Mouse (Mus musculus) 3T3-L1 (cell line): ENCODE measurements around the gene Aqp3.

Experiments
- DNase-seq: peaks from one replicate; pipeline ENCODE4 v3.0.0-alpha.2; 2015; ENCODE audit warnings: low read depth, low spot score

Gene Aqp3

DNA sequence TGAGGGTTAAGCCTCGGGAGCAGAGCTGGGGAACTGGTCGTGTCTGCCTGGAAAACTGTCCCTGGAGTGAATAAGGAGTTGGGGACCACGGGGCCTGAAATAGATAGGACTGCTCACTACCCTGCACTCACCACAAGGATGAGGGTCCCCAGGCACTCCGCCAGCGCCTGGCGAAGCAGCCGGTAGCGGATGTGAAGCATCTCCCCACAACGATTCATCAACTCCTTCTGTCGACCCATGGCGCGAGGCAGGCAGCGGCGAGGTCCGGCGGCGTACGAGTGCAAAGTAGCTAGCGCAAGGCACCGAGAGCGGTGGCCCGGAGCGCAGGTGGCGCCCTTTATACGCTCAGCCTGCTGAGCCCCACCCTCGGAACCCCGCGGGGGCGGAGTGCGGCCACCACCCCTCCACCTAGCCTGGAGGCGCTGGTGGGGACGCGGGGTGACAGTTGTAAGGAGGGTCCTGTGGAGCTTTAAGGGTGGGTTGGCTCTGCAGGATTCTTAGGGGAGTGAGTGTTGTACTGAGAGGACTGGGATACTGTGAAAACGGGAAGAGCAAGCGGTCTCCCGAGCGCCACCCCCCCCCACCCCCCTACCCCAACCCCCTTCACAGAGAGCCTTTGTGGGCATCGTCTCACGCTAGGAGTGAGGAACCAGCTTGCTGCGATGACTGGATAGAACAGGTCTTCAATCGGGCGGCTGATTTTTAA lies at the start of gene Aqp3:
Aqp3 (minus strand) TSS at position 313 of the 706 bp plus-strand sequence.
- no peak for DNase-seq

DNA sequence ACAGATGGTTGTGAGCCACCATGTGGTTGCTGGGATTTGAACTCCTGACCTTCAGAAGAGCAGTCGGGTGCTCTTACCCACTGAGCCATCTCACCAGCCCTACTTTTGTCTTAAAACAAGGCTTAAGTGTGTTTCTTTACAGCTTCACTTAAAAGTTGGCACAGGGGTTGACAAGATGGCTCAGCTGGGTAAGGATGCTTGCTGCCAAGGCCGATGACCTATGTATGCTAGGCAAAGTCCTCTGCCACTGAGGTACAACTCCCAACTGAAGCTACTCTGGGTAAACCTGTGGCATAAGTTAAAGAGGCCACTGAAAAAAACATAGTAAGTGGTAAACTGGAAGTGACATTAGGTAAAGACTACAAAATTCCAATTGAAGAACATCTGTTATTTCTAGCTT lies 44.6 kb upstream of the Aqp3 start:
- DNase-seq: no peak

DNA sequence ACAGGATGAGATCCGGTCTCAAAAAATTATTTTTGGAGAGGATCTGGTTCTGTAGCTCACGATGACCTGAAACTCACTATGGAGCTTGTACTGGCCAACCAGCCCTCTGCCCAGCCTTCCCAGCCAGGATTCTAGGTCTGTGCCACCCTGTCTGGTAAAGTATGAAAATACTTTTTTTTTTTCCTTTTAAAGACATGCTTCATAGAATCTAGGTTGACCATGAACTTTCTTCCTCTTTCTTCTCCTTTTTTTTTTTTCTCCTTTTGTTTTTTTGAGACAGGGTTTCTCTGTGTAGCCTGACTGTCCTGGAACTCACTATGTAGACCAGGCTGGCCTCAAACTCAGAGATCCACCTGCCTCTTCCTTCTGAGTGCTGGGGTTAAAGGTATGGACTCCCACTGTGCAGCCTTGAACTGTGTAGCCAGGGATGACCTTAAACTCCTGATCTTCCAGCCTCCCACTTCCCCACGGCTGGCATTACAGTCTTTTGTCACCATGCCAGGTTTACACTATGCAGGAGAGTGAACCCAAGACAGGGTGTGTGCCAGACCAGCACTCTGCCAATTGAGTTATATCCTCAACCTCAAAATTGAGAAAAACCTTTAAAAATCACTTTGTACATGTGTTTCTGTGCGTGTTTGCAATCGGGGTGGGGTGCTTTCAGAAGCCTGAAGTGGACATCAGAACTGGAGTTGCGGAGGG lies 42.3 kb upstream of the Aqp3 start:
- no peak for DNase-seq

DNA sequence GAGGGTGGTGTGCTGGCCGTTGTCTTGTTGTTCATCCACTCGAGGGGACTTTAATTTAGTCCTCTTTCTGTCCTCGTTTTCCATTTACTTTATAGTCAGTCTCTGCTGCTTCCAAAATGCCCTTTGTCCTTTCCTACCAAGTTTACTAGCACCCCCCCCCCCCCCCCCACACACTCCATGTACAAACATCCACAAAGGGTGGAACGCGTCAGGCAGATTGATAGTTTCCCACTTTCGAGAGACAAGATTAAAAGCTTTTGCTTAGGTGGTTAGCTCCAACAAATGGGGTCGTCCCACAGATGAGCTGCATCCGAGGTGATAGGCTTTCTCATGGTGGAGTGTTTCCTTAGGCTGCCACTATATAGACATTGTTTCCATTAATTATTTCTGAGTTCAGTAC lies 38.8 kb upstream of the Aqp3 start:
- peak; percentile 21 for DNase-seq

DNA sequence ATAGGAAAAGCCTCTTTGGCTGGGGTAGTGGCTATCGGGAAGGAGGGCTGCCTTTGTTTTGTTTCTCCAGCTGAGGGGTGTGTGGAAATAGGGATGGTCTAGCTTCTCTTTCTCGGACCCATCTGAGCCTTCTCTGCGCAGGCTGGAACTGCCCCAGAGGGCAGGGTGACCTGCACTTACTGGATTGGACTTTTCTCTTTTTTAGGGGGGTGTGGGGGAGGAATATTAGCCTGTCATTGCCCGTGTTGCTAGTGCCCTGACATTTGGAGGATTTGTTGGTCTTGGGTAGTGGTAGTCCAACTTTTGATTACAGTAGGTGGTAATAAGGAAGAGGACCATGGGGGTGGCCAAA lies 38.4 kb upstream of the Aqp3 start:
- DNase-seq: peak; percentile 52

DNA sequence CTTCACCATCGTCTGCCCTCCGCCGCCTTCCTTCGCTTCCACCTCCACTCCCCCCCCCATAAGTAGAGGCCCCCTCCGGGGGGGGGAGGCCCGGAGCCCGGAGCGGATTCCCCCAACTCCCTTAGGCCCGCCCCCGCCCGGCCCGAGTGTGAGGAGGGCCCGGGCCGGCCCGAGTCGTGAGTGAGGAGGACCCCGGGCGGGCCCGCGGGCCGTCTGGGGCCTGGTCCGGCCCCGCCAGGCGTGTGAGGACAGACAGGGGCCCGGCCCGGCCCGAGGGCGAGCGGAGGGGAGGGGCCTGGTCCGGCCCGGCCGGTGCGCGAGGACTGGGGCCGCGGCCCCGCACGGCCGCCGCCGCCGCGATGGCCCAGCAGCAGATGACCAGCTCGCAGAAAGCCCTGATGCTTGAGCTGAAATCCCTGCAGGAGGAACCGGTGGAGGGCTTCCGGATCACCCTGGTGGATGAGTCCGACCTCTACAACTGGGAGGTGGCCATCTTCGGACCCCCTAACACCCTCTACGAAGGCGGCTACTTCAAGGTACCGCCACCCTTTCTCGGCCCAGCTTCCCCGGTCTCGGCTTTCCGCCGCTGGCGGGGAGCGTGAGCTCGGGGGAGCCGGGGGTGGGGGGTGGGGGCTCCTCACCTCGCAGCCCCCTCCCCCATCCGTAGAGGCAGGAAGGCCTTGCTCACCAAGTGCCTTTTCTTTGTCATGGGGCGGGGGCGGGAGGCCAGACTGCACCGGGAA lies 37.9 kb upstream of the Aqp3 start, which contains the start of gene Ube2r2:
Ube2r2 (plus strand) TSS at position 33 of the 743 bp plus-strand sequence.
- DNase-seq: peak; percentile 70

DNA sequence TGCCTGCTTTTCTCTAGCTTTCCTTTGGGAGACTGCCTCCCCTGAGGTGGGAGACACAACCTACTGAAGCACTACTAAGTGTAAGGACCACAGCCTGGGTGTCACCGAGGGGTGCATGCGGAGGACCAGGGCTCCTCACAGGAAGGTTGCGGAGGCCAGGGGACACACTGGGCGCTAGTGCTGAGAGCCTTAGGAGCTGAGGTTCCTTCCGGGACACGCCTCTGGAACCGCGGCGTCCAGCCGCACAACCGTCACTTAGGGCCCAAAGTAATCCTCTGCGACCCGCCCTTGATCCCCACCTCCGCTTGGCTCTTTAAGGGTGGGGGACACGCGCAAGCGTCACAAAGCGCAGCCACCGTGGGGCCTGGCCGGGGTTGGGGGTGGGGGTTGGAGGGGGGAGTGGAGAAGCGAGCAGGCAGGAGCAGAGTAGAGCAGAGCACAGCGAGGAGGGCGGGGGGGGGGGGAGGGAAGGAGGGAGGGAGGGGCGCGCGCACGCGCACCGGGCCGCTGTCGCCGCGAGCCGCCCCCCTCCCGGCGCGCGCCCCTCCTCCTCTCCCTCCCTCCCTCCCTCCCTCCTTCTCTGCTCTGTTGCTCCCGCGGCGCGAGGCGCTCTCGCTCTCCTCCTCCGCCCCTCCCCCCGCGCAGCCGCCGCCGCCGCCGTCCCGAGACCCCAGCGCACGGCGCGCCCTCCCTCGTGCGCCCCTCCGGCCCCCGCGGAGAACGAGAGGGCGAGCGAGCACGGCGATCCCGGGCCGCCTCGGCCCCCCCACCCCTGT lies 37.1 kb upstream of the Aqp3 start:
- peak; percentile 64 for DNase-seq

DNA sequence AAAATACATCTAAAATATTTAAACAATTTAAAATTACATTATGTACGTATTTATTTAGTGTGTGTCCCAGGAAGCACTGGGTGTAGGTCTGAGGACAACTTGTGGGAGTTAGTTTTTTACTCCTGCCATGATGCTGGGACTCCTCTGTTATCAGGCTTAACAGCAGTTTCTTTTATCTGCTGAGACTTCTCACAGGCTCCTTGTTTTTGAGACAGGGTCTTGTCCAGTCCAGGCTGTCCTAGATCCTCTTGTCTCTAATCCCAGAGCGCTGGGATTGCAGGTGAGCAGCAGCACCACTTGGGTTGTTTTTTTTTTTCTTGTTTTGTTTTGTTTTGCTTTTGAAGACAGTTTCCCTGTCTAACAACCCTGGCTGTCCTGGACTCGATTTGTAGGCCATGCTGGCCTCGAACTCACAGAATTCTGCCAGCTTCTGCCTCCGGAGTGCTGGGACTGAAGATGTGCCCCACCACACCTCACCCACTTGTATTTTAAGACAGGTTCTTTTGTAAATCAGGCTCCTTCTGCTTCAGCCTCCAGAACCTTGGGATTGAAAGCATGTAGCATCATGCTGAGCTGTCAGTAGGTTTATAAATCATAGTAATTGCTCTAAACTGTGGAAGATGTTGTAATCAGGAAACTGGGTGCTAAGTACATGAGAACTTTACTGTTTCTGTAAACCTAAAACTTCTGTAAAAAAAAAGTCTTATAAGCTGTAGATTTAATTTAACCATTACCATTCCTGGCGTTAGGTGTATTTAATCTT lies 35.7 kb upstream of the Aqp3 start:
- peak; percentile 53 for DNase-seq

DNA sequence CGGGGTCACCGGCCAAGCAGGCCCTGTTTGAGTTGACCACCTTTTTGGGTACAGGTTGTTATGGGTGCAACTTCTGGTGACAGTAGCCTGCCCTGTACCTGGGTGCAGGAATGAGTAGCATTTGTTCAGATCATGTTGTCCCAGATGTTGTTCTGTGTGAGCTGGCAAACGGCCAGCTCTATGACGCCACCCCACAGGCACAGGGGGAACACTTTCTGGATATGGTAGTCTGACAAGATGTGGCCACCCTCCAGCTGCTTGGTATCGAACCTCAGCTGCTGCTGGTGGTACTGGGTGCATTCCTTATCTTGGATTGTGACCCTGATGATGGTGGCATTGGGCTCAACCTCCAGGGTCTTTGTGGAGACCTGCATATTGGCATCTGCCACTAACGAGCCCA lies 34.5 kb upstream of the Aqp3 start:
- no peak for DNase-seq

DNA sequence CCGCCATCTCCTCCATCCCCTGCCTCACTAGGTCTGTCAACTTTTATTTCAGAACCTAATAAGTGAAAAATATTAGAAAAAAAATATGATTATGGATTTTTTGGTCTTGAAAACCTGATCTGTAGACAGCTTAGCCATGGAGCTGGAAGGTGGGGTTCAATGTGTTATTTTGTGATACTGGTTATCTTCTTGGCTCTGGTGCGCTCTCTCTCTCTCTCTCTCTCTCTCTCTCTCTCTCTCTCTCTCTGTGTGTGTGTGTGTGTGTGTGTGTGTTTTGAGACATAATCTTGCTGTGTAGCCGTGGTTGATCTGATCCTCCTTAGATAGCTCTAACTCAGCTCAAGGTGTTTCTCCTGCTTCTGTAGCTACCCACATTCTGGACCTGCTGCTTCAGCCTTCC lies 31.9 kb upstream of the Aqp3 start:
- DNase-seq: no peak

DNA sequence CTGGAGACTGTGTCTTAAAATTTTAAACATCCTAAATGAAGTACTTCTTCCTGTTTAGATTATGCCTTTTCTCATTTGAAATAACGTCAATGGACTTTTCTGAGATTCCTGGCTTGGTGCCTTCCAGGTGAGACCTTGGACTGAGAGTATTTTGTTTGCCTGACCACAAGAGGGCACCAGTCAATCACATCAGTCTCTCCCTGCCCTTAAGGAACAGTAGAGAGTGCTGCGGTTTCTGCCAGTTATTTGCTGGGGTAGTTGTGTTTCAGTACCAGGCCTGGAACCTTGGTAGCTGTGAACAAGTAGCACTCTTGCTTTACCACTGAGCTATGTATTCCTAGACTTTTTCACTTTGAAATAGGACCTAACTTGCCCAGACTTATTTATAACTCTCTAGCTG lies 31.4 kb upstream of the Aqp3 start:
- peak; percentile 77 for DNase-seq

DNA sequence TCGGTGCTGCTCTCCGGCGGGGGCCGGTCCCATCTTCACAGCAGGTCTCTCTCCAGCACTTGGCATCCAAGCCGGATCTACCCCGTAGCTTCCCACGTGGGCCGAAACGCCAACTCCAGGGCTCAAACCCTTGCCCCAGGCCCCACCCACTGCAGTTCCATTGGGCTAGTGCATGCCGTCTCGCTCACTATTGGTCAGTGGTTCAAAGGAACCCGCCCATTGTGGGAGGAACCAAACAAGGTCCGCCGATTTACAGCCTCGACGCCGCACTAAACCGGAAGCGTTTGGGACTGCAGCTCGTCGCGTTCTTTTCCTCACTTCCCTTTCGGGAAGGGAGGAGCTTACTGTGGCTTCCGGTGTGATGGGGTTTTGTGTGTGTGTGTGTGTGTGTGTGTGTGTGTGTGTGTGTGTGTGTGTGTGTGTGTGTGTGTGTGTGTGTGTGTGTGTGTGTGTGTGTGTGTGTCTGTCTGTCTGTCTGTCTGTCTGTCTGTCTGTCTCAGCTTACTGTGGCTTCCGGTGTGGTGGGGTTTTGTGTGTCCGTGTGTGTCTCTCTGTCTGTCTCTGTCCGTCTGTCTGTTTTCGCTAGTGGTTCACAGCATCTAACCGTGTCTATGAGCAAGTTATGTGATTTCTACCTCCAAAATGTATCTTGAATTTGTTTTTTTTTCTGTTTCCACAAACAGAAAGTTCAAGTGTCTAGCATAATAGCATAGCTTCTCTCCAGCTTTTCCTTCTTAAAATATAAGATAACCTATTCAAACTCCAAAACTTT lies 26.4 kb upstream of the Aqp3 start, which contains the start of gene Nol6:
Nol6 (minus strand) TSS at position 276 of the 772 bp plus-strand sequence.
- DNase-seq: peak; percentile 100

DNA sequence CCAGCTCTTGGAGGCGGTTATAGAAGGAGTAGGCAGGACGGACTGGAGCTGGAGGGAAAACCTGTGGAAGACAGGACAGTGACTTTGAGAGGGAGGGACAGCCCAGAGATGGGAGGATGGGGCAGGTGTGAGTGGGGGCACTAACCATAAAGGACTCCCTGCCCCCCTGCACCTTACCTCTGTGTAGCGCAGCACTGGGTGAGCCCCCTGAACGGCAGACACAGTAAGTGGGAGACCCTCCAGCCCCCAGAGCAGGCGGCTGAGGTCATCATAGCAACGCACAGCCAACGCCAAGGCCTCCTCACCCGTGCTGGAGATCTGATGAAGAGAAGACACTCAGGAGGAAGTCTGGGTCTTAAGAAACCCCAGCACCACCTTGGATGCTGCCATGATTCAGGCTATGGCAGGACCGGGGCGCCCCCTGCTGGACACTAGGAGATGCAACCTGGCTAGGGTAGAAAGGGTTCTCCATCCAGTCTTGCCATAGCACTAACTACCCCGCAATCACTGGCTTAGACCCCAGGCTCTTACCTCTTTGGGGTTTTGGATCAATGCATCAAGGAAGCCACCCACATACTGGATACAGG lies 20.8 kb upstream of the Aqp3 start:
- peak; percentile 83 for DNase-seq

DNA sequence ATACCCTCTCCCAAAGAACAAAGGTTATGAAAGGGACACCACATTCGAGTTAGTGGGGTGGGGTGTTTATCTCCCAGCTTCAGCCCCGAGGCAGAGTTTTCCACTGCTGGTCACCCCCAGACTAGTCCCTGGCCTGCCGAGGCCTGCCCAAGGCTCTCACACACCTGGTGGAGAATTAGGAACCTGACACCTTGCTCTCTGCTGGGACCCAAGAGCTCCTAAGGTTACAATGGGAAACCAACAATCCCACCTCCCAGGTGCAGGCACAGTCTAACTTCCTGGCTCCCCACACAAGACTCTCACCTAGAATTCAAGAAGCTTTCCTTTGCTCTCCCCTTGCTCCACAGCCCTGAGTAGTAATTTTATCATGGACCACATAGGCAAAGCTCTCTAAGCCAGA lies 18.8 kb upstream of the Aqp3 start:
- no peak for DNase-seq

DNA sequence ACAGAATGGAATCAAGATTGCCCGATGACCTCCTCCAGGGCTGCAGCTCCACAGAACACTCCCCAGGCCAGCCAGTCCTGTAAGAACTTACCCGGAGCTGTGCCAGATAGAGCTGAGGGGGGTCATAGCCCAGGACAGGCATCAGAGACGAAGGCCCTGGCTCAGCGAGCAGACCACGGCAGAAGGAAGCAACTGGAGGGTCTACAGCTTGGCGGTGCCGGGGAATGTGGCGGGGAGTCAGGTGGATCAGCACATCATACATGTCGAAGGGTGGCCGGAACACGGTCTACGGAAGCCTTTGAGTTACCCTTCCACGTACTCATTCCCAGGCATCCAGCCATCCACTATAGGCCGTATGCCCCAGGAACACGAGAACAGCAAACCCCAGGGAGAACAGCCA lies 17.8 kb upstream of the Aqp3 start:
- DNase-seq: no peak

DNA sequence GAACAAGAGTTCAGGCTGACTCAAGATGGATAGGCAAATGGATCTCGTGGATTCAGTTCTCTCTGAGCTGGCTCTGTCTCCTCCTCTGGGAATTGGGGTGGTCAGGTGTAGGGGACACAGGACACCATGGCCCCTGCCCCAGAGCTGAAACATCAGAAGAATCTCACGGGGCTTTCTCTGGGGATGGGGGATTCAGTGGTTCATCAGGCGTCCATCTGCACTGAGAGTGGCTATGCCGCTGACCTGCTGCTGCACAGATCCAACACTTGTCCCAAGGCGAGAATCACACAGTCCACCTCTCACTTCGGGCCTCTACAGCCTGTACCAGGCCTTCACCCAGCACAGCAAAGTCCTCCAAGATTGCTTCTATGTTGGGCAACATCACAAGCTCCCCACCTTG lies 17.1 kb upstream of the Aqp3 start:
- DNase-seq: no peak

DNA sequence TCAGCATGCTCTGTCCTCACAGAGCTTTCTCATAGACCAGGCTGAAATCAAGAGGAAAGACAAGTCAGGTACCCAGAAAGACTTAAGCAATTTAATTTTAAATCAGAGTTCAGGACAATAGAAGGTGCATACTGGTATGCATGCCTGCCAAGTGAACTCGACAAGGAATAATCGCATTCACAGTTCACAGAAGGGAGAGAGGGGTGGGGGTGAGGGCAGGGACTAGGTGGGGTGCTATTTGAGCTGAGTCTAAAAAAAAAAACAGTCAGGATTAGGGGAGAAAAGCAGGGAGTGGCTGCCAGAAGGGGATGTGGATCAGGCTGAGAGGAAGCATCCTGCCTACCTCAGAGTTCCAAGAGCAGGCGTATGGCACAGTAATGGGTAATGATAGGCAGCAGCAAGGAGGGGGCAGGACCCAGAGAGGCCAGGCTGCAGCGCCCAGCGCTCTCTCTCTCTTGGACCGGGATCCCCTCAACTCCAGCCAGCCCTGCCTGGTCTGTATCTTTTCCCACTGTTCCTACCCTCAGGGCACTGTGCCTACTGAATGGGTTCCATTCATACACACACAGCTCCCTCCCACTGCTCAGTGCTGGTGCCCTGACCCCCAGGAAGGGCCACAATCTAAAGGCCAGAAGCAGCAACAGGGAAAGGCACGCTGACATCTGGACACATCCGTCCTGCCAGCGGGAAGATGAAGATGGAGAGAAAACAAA lies 16.5 kb upstream of the Aqp3 start:
- DNase-seq: no peak

DNA sequence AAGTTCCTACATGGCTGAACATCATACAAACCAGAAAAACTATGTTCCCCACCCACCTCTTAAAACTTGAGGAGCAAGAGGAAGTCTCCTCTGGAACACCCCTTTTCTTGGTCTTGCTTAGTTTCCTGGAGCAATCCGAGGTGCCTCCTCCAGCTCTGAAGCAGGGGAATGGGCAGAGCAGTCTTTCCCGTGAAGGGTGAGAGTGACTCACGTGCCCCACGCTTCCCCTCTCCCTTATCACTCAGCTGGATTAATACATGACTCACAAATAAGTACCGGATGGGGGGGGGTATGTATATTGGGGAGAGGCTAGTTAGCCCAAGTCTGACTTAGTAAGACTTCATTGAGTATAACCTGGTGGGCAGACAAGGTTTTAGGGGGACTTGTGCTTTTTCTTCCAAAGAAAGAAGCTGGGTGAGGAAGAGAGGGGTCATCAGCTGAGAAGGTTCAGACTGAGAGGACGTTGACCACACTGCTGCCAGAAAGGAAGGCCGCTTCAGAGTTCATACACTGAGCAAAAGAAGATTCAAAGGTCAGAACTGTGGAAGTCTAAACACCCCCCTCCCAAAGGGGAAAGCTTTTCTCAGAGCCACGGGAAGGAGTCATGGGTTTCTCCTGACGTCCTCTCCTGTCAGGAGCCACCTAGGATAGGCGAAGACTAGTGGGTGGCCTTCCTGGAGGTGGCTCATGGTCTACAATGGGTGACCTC lies 10.9 kb upstream of the Aqp3 start:
- peak; percentile 52 for DNase-seq

DNA sequence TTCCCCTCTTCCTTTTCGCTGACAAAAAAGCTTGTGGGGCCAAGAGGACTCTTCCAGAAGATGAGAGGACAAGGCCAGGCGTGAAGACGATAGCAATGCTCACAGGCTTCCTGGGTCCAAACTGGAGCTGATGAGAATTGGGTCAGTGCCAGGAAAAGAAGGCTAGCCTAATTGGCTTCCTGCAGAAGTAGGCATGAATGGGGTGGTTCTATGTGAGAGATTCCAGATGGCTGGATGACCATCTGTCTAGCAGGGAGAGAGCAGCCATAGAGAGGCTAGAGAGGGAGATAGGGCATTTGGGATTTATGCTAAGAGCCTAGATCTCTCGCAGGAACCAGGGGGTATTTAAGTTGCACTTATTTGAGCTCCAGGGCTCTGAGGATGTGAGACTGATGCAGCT lies 9.5 kb upstream of the Aqp3 start:
- DNase-seq: no peak
